Comparison of ENCODE assay signal across 8 mouse cellular contexts in genomic region chr5:31137658-31138057, GRCm38 (mm10). TPM values are rescaled to one million over a fixed set of nuclear protein-coding genes. Genes with fewer than 3 reads are reported as not detected.
A peak's percentile ranks its signal among the peaks of the same experiment; 100 is the strongest.
DNase-seq lines count a peak whose midpoint lies in the region; ATAC-seq lines count a peak whose summit lies in the region.
"Had no signal": no experiment of that assay in that cellular context is flagged by ENCODE, and none has a peak within 500 bp of the region (broad histone marks: within the 10 kb centered on the region; RNA-seq: fewer than 3 reads in every experiment).

No protein-coding gene starts in this region.

- H3K4me1 ChIP-seq in liver, embryonic 12.5 days = no peaks in the 10 kb centered on the region
- H3K4me1 ChIP-seq in forebrain, embryonic 12.5 days = peaks cover 23% of the 10 kb centered on the region
- H3K4me1 ChIP-seq in limb, embryonic 12.5 days (replicated peaks) = peaks cover 21% of the 10 kb centered on the region
- H3K4me1 ChIP-seq in stomach, embryonic 15.5 days = peaks cover 16% of the 10 kb centered on the region

- DNase-seq in liver = no peak
- no peak for DNase-seq in left cerebral cortex, postnatal 10 days (ENCODE audit: extremely low spot score in 1 of 2, low spot score in 2 of 2)

- 0 out of 2 replicates have a peak overlapping the region, but pooled peaks have one; percentile 6 for H3K4me3 ChIP-seq in liver, embryonic 12.5 days
- H3K4me3 ChIP-seq in forebrain, embryonic 12.5 days (replicated peaks) = peak overlapping the region; percentile 28
- peak overlapping the region; percentile 27 for H3K4me3 ChIP-seq in limb, embryonic 12.5 days (replicated peaks)
- H3K4me3 ChIP-seq in stomach, embryonic 15.5 days (replicated peaks) = peak overlapping the region; percentile 5; the same call in 1 of the 2 replicates

- no peak overlapping the region for H3K9ac ChIP-seq in liver, embryonic 12.5 days
- H3K9ac ChIP-seq in forebrain, embryonic 12.5 days = no peak overlapping the region
- H3K9ac ChIP-seq in limb, embryonic 12.5 days (replicated peaks) = no peak overlapping the region
- no peak overlapping the region for H3K9ac ChIP-seq in stomach, embryonic 15.5 days

- 0 out of 2 replicates have a peak overlapping the region, but pooled peaks have one; percentile 14 for H3K4me2 ChIP-seq in liver, embryonic 12.5 days
- peak overlapping the region; percentile 51 for H3K4me2 ChIP-seq in forebrain, embryonic 12.5 days
- peak overlapping the region; percentile 42 for H3K4me2 ChIP-seq in limb, embryonic 12.5 days
- peak overlapping the region; percentile 33 for H3K4me2 ChIP-seq in stomach, embryonic 15.5 days

- no peak overlapping the region for H3K27ac ChIP-seq in liver, embryonic 12.5 days
- no peak overlapping the region for H3K27ac ChIP-seq in forebrain, embryonic 12.5 days
- H3K27ac ChIP-seq in limb, embryonic 12.5 days = no peak overlapping the region
- H3K27ac ChIP-seq in stomach, embryonic 15.5 days = no peak overlapping the region

- no peaks in the 10 kb centered on the region for H3K9me3 ChIP-seq in liver, embryonic 12.5 days (replicated peaks)
- no peaks in the 10 kb centered on the region for H3K9me3 ChIP-seq in forebrain, embryonic 12.5 days
- H3K9me3 ChIP-seq in limb, embryonic 12.5 days = no peaks in the 10 kb centered on the region
- no peaks in the 10 kb centered on the region for H3K9me3 ChIP-seq in stomach, embryonic 15.5 days

- no peak for ATAC-seq in liver, embryonic 12.5 days
- ATAC-seq in forebrain, embryonic 12.5 days (ENCODE audit: low FRiP score) = no peak
- no peak for ATAC-seq in limb, embryonic 12.5 days (ENCODE audit: insufficient number of reproducible peaks, insufficient read depth, low FRiP score, low TSS enrichment, low read depth)
- ATAC-seq in stomach, embryonic 15.5 days (ENCODE audit: insufficient read depth, low FRiP score, low read depth) = no peak
- no peak for ATAC-seq in megakaryocyte-erythroid progenitor cell, adult 5-6 weeks (replicated peaks; ENCODE audit: low FRiP score, low TSS enrichment, poor library complexity, severe bottlenecking)

- 2% methylated on average over 13 of the region's 13 CpGs for WGBS in liver, embryonic 12.5 days (ENCODE audit: insufficient replicate concordance)
- under 1% methylated on average over 13 of the region's 13 CpGs for WGBS in forebrain, embryonic 12.5 days
- WGBS in limb, embryonic 12.5 days = 2% methylated on average over 13 of the region's 13 CpGs
- 2% methylated on average over 13 of the region's 13 CpGs for WGBS in stomach, embryonic 15.5 days

- H3K27me3 ChIP-seq in liver, embryonic 12.5 days (replicated peaks) = peaks cover 76% of the 10 kb centered on the region
- peaks cover 68% of the 10 kb centered on the region for H3K27me3 ChIP-seq in forebrain, embryonic 12.5 days
- peaks cover 67% of the 10 kb centered on the region for H3K27me3 ChIP-seq in limb, embryonic 12.5 days
- H3K27me3 ChIP-seq in stomach, embryonic 15.5 days (replicated peaks) = peaks cover 53% of the 10 kb centered on the region

- peaks cover 10% of the 10 kb centered on the region; the same call in 1 of the 2 replicates for H3K36me3 ChIP-seq in liver, embryonic 12.5 days
- peaks cover 4% of the 10 kb centered on the region; the same call in 1 of the 2 replicates for H3K36me3 ChIP-seq in forebrain, embryonic 12.5 days (replicated peaks)
- peaks cover 9% of the 10 kb centered on the region; the same call in 1 of the 2 replicates for H3K36me3 ChIP-seq in limb, embryonic 12.5 days
- peaks cover 4% of the 10 kb centered on the region; the same call in 1 of the 2 replicates for H3K36me3 ChIP-seq in stomach, embryonic 15.5 days

- intact Hi-C loops in left cerebral cortex, postnatal 10 days (cut with DNase I) = no loop called here

RNA-seq across cellular contexts. Expression of gene Ucn, which starts 1.0 kb away (rescaled TPM):
- not detected in 2 replicates for polyA plus RNA-seq in liver, embryonic 12.5 days (2016; fragmentation: Nextera tagmentation; extraction: Ambion mirVana)
- not detected in 2 replicates for polyA plus RNA-seq in forebrain, embryonic 12.5 days (2016; fragmentation: Nextera tagmentation; extraction: Ambion mirVana)
- not detected in 2 replicates for polyA plus RNA-seq in limb, embryonic 12.5 days (2016; fragmentation: Nextera tagmentation; extraction: Ambion mirVana)
- not detected in 2 replicates for polyA plus RNA-seq in stomach, embryonic 15.5 days (2015; fragmentation: Nextera tagmentation; extraction: Ambion mirVana)
- total RNA-seq in megakaryocyte-erythroid progenitor cell, adult 5-6 weeks (2014; fragmentation: Nextera tagmentation) = not detected in 2 replicates
- not detected in 2 replicates for total RNA-seq in megakaryocyte-erythroid progenitor cell, adult 5-6 weeks (2017)
- total RNA-seq in left cerebral cortex, postnatal 10 days (2021) = 1 to 10 TPM; 1.1 TPM
- total RNA-seq: common myeloid progenitor, adult 5-6 weeks had no signal

RNA-seq across cellular contexts. Expression of gene Mpv17, which starts 16.4 kb away (rescaled TPM):
- polyA plus RNA-seq in liver, embryonic 12.5 days (2016; fragmentation: Nextera tagmentation; extraction: Ambion mirVana) = 25.8 and 27.0 TPM in 2 replicates
- polyA plus RNA-seq in forebrain, embryonic 12.5 days (2016; fragmentation: Nextera tagmentation; extraction: Ambion mirVana) = 47.0 and 47.2 TPM in 2 replicates
- 59.4 and 63.0 TPM in 2 replicates for polyA plus RNA-seq in limb, embryonic 12.5 days (2016; fragmentation: Nextera tagmentation; extraction: Ambion mirVana)
- 58.8 and 63.0 TPM in 2 replicates for polyA plus RNA-seq in stomach, embryonic 15.5 days (2015; fragmentation: Nextera tagmentation; extraction: Ambion mirVana)
- total RNA-seq in megakaryocyte-erythroid progenitor cell, adult 5-6 weeks (2014; fragmentation: Nextera tagmentation) = 13.3 and 22.0 TPM in 2 replicates
- 30.0 and 40.1 TPM in 2 replicates for total RNA-seq in megakaryocyte-erythroid progenitor cell, adult 5-6 weeks (2017)
- total RNA-seq in left cerebral cortex, postnatal 10 days (2021) = 10 to 100 TPM; 35.7 to 36.2 TPM

RNA-seq across cellular contexts. Expression of gene Trim54, which starts 21.1 kb away (rescaled TPM):
- polyA plus RNA-seq in liver, embryonic 12.5 days (2016; fragmentation: Nextera tagmentation; extraction: Ambion mirVana) = 0.12 TPM in 1 of 2 replicates, not detected in the other
- not detected in 2 replicates for polyA plus RNA-seq in forebrain, embryonic 12.5 days (2016; fragmentation: Nextera tagmentation; extraction: Ambion mirVana)
- 2.1 and 3.6 TPM in 2 replicates for polyA plus RNA-seq in limb, embryonic 12.5 days (2016; fragmentation: Nextera tagmentation; extraction: Ambion mirVana)
- polyA plus RNA-seq in stomach, embryonic 15.5 days (2015; fragmentation: Nextera tagmentation; extraction: Ambion mirVana) = 0.62 TPM in 1 of 2 replicates, not detected in the other
- not detected in 2 replicates for total RNA-seq in megakaryocyte-erythroid progenitor cell, adult 5-6 weeks (2014; fragmentation: Nextera tagmentation)
- not detected in 2 replicates for total RNA-seq in megakaryocyte-erythroid progenitor cell, adult 5-6 weeks (2017)
- total RNA-seq in left cerebral cortex, postnatal 10 days (2021) = under 1 TPM; 0.86 to 0.97 TPM
- total RNA-seq: common myeloid progenitor, adult 5-6 weeks had no signal

RNA-seq across cellular contexts. Expression of gene Slc30a3, which starts 29.6 kb away (rescaled TPM):
- polyA plus RNA-seq in liver, embryonic 12.5 days (2016; fragmentation: Nextera tagmentation; extraction: Ambion mirVana) = 0.26 and 0.48 TPM in 2 replicates
- polyA plus RNA-seq in forebrain, embryonic 12.5 days (2016; fragmentation: Nextera tagmentation; extraction: Ambion mirVana) = 2.3 and 2.9 TPM in 2 replicates
- polyA plus RNA-seq in limb, embryonic 12.5 days (2016; fragmentation: Nextera tagmentation; extraction: Ambion mirVana) = 0.13 and 0.21 TPM in 2 replicates
- polyA plus RNA-seq in stomach, embryonic 15.5 days (2015; fragmentation: Nextera tagmentation; extraction: Ambion mirVana) = 0.26 and 0.37 TPM in 2 replicates
- total RNA-seq in megakaryocyte-erythroid progenitor cell, adult 5-6 weeks (2014; fragmentation: Nextera tagmentation) = not detected in 2 replicates
- not detected in 2 replicates for total RNA-seq in megakaryocyte-erythroid progenitor cell, adult 5-6 weeks (2017)
- total RNA-seq in left cerebral cortex, postnatal 10 days (2021) = 100 to 1,000 TPM; 101 to 118 TPM
- total RNA-seq: common myeloid progenitor, adult 5-6 weeks had no signal

RNA-seq across cellular contexts. Expression of gene Dnajc5g, which starts 31.6 kb away (rescaled TPM):
- not detected in 2 replicates for polyA plus RNA-seq in liver, embryonic 12.5 days (2016; fragmentation: Nextera tagmentation; extraction: Ambion mirVana)
- polyA plus RNA-seq in forebrain, embryonic 12.5 days (2016; fragmentation: Nextera tagmentation; extraction: Ambion mirVana) = not detected in 2 replicates
- not detected in 2 replicates for polyA plus RNA-seq in limb, embryonic 12.5 days (2016; fragmentation: Nextera tagmentation; extraction: Ambion mirVana)
- polyA plus RNA-seq in stomach, embryonic 15.5 days (2015; fragmentation: Nextera tagmentation; extraction: Ambion mirVana) = not detected in 2 replicates
- not detected in 2 replicates for total RNA-seq in megakaryocyte-erythroid progenitor cell, adult 5-6 weeks (2014; fragmentation: Nextera tagmentation)
- not detected in 2 replicates for total RNA-seq in megakaryocyte-erythroid progenitor cell, adult 5-6 weeks (2017)
- total RNA-seq in left cerebral cortex, postnatal 10 days (2021) = not detected
- total RNA-seq: common myeloid progenitor, adult 5-6 weeks had no signal
